Mouse (Mus musculus): Measurements from ENCODE around the gene Lgr6. TPM values are rescaled to one million over a fixed set of nuclear protein-coding genes. Genes with fewer than 3 reads are reported as not detected.
A peak's percentile ranks its signal among the peaks of the same experiment; 100 is the strongest.

Lgr6 gene
- polyA plus RNA-seq, 1 experiment, result 0.63 TPM

- no peak for DNase-seq (ENCODE audit: low read depth)
- TF ChIP-seq POLR2A (IDR thresholded peaks at IDR 0.05; ENCODE audit: borderline replicate concordance, extremely low read depth, insufficient read depth, insufficient read length, poor library complexity, severe bottlenecking) (no peak), CTCF (IDR thresholded peaks at IDR 0.05; ENCODE audit: borderline replicate concordance, extremely low read depth, insufficient read depth, insufficient read length) (no peak)
Measured at GRCm38 (mm10) chr1:134955050-134955636, 149.9 kb downstream of the Lgr6 start.

- TF ChIP-seq CTCF (IDR thresholded peaks at IDR 0.05; ENCODE audit: borderline replicate concordance, extremely low read depth, insufficient read depth, insufficient read length) (no peak), POLR2A (IDR thresholded peaks at IDR 0.05; ENCODE audit: borderline replicate concordance, extremely low read depth, insufficient read depth, insufficient read length, poor library complexity, severe bottlenecking) (no peak)
- DNase-seq (ENCODE audit: low read depth), result peak; percentile 35
Measured at GRCm38 (mm10) chr1:134949946-134950345, 155.1 kb downstream of the Lgr6 start.

GRCm38 (mm10) chr1:134947590-134947989 is 157.5 kb downstream of the Lgr6 start:
- DNase-seq (ENCODE audit: low read depth), result no peak
- TF ChIP-seq CTCF (IDR thresholded peaks at IDR 0.05; ENCODE audit: borderline replicate concordance, extremely low read depth, insufficient read depth, insufficient read length) (no peak), POLR2A (IDR thresholded peaks at IDR 0.05; ENCODE audit: borderline replicate concordance, extremely low read depth, insufficient read depth, insufficient read length, poor library complexity, severe bottlenecking) (no peak)

GRCm38 (mm10) chr1:134942898-134943297 is 162.2 kb downstream of the Lgr6 start:
- TF ChIP-seq CTCF (IDR thresholded peaks at IDR 0.05; ENCODE audit: borderline replicate concordance, extremely low read depth, insufficient read depth, insufficient read length), result no peak
- DNase-seq (ENCODE audit: low read depth), result no peak

GRCm38 (mm10) chr1:134940863-134941262 is 164.2 kb downstream of the Lgr6 start:
- no peak for DNase-seq (ENCODE audit: low read depth)
- TF ChIP-seq POLR2A (IDR thresholded peaks at IDR 0.05; ENCODE audit: borderline replicate concordance, extremely low read depth, insufficient read depth, insufficient read length, poor library complexity, severe bottlenecking), result no peak
- TF ChIP-seq CTCF (IDR thresholded peaks at IDR 0.05; ENCODE audit: borderline replicate concordance, extremely low read depth, insufficient read depth, insufficient read length), result no peak

GRCm38 (mm10) chr1:134938233-134938632 is 166.8 kb downstream of the Lgr6 start:
- no peak for DNase-seq (ENCODE audit: low read depth)
- no peak for TF ChIP-seq CTCF (IDR thresholded peaks at IDR 0.05; ENCODE audit: borderline replicate concordance, extremely low read depth, insufficient read depth, insufficient read length)

- no peak for TF ChIP-seq POLR2A (IDR thresholded peaks at IDR 0.05; ENCODE audit: borderline replicate concordance, extremely low read depth, insufficient read depth, insufficient read length, poor library complexity, severe bottlenecking)
- no peak for TF ChIP-seq CTCF (IDR thresholded peaks at IDR 0.05; ENCODE audit: borderline replicate concordance, extremely low read depth, insufficient read depth, insufficient read length)
- no peak for DNase-seq (ENCODE audit: low read depth)
Measured at GRCm38 (mm10) chr1:134936335-134936734, 168.7 kb downstream of the Lgr6 start.

Other genes with a start within 250 kb of the Lgr6 start
- 9.7 and 16.8 TPM in 2 replicates for gene Ppp1r12b, start 149.3 kb downstream of the Lgr6 start, polyA plus RNA-seq (2012; rRNA removed)
- 10.1 and 20.2 TPM in 2 replicates for gene Ube2t, start 142.7 kb downstream of the Lgr6 start, polyA plus RNA-seq (2012; rRNA removed)
- gene Ptpn7, start 27.4 kb upstream of the Lgr6 start, polyA plus RNA-seq (2012; rRNA removed), result 0.45 and 0.46 TPM in 2 replicates
- 333 and 385 TPM in 2 replicates for gene Arl8a, start 41.5 kb upstream of the Lgr6 start, polyA plus RNA-seq (2012; rRNA removed)
- 0.35 and 0.46 TPM in 2 replicates for gene Gpr37l1, start 62.4 kb upstream of the Lgr6 start, polyA plus RNA-seq (2012; rRNA removed)
- 0.15 and 0.20 TPM in 2 replicates for gene Elf3, start 153.3 kb upstream of the Lgr6 start, polyA plus RNA-seq (2012; rRNA removed)
- gene Rnpep, start 178.8 kb upstream of the Lgr6 start, polyA plus RNA-seq (2012; rRNA removed), result 41.0 and 54.0 TPM in 2 replicates
- gene Timm17a, start 208.5 kb upstream of the Lgr6 start, polyA plus RNA-seq (2012; rRNA removed), result 38.2 and 44.8 TPM in 2 replicates
- gene Lmod1, start 219.5 kb upstream of the Lgr6 start, polyA plus RNA-seq (2012; rRNA removed), result 0.08 and 0.30 TPM in 2 replicates

Measured in brain, embryonic 14.5 days (tissue).